Mouse (Mus musculus) forebrain, embryonic 16.5 days (tissue): ENCODE results near the gene Gm21976. TPM values are rescaled to one million over a fixed set of nuclear protein-coding genes. Genes with fewer than 3 reads are reported as not detected.

ENCODE experiments used
- ATAC-seq: fragments of 200-750 bp; cut with Nextera tagmentation; 2 replicates; pipeline ENCODE4 v1.8.0; 2017; ENCODE audit warnings: mild to moderate bottlenecking, moderate library complexity
- H3K27ac ChIP-seq: fragments of 300-500 bp; sonication (generic); 2 replicates; pipeline ENCODE4 v1.5.1; 2014; ENCODE audit warnings: low read length, control low read depth
- H3K27me3 ChIP-seq: fragments of 300-500 bp; sonication (generic); replicated peaks from 2 replicates; pipeline ENCODE4 v1.6.1; 2014; ENCODE audit warnings: low read length; ENCODE audit not compliant: control insufficient read depth, insufficient read depth
- H3K36me3 ChIP-seq: fragments of 300-500 bp; sonication (generic); 2 replicates; pipeline ENCODE4 v1.6.1; 2014; ENCODE audit not compliant: control insufficient read depth, insufficient read depth
- H3K4me1 ChIP-seq: fragments of 300-500 bp; sonication (generic); replicated peaks from 2 replicates; pipeline ENCODE4 v1.6.1; 2014; ENCODE audit warnings: low read length; ENCODE audit not compliant: control insufficient read depth, insufficient read depth
- H3K4me2 ChIP-seq: fragments of 300-500 bp; sonication (generic); 2 replicates; pipeline ENCODE4 v1.6.1; 2014; ENCODE audit warnings: mild to moderate bottlenecking, low read length, control low read depth
- H3K4me3 ChIP-seq: fragments of 300-500 bp; sonication (generic); replicated peaks from 2 replicates; pipeline ENCODE4 v1.5.1; 2014; ENCODE audit warnings: mild to moderate bottlenecking, low read length, control low read depth
- H3K9ac ChIP-seq: fragments of 300-500 bp; sonication (generic); replicated peaks from 2 replicates; pipeline ENCODE4 v1.6.1; 2014; ENCODE audit warnings: low read depth, low read length, control low read depth
- H3K9me3 ChIP-seq: fragments of 300-500 bp; sonication (generic); 2 replicates; pipeline ENCODE4 v1.6.1; 2016; ENCODE audit warnings: low read length; ENCODE audit not compliant: control insufficient read depth
- WGBS: fragments of 180-500 bp; shearing (Covaris S2); extraction: QIAGEN DNeasy Blood & Tissue Kit; methylation state at CpG from one replicate; pipeline ENCODE4 v1.1.7; 2014; 5-methylcytosine and 5-hydroxymethylcytosine counted together
- polyA plus RNA-seq: library from polyadenylated mRNA; unstranded; fragments of >200 nt; fragmentation: Nextera tagmentation; extraction: Ambion mirVana; gene quantifications from 2 replicates; pipeline ENCODE4 v1.2.1, GENCODE M21; 2015

Gm21976 gene
- not detected in 2 replicates for polyA plus RNA-seq

GRCm38 (mm10) chr13:98279686-98280085, at the start of gene Gm21976:
Gene Gm21976 (plus strand): TSS chr13:98279887.
- 85% methylated on average over 5 of the region's 5 CpGs for WGBS
- no peak for ATAC-seq
- H3K9ac ChIP-seq: no peak within 1 kb of the TSS

DNA sequence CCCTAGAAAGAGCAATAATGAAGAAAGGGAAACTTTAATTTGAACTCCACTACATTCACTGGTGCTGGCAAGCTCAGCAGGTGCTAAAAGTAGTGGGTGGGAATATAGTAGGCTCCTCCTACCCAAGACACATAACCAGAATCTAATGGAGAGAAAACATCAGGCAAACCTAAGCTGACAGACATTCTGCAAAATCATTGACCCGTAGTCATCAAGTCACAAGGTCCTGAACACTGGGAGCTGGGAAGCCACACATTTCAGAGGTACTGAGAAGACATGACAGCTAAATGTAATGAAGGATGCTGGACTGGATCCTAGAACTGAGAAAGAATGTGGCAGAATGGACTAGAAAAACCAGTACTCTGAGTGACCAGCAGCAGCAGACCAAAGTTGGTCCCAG, 49.2 kb upstream of the Gm21976 start:
- H3K27me3 ChIP-seq: no peaks in the 10 kb centered on the region
- H3K9me3 ChIP-seq: no peaks in the 10 kb centered on the region
- no peak for ATAC-seq
- no peak overlapping the region for H3K4me2 ChIP-seq
- no peaks in the 10 kb centered on the region for H3K4me1 ChIP-seq
- H3K4me3 ChIP-seq: no peak overlapping the region
- WGBS: 92% methylated on average over 1 of the region's 1 CpGs
- no peaks in the 10 kb centered on the region for H3K36me3 ChIP-seq
- no peak overlapping the region for H3K27ac ChIP-seq
- H3K9ac ChIP-seq: no peak overlapping the region

More at GRCm38 (mm10) chr13:98279686-98280085, at the start of gene Gm21976:
- Histone ChIP-seq H3K36me3 (no peaks in the 10 kb centered on the region), H3K4me3 (no peak within 1 kb of the TSS), H3K4me2 (no peak within 1 kb of the TSS), H3K27ac (no peak within 1 kb of the TSS), H3K9me3 (no peaks in the 10 kb centered on the region), H3K27me3 (no peaks in the 10 kb centered on the region), H3K4me1 (no peaks in the 10 kb centered on the region)

DNA sequence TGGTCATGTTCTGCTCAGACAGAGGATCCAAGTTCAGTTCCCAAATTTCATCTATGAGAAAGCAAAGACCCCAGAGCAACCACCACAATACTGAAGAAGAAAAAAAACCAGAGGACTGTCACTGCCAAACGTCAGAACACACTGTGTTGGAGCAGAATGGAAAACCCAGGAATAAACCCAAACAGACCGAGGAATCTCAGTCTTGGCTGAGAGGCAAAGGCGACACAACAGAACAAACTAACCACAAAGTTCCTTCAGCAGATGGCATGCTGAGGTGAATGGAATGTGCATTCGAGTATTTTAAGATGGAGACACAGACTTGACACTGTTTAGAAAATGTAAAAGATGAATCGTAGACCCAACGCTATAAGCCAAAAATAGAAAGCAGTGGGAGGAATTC, 44.2 kb upstream of the Gm21976 start:
- ATAC-seq: no peak
- WGBS: 74% methylated on average over 6 of the region's 6 CpGs

DNA sequence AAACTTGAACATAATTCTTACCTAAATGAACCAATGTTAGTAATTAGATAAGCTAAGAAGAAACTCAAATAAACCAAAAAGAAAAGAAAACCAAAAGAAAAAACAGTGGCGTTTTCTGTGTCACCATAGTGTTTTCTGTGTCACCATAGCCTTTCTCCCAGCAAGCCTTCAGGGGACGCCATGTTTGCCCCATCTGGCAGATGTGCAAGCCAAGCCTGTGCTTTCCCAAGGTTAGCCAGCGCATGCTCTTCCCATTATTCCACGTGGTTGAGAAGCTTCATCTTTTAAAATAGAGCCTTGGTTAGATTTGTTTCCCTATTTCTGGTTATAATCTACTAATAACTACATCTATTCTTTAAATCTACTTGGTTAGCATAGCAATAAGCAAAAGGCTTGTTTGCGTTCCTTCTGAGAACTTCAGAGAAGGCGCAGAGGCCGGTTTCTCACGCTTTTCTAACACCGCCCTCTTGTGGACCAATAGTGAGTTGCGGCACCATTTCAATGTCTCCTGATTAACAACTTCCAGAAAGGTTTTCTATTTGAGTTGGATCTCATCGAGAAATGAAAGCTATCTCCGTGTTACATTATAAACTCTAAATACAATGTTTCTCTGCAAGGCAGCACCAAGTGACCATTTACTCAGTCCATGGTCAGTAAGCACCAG, 39.6 kb upstream of the Gm21976 start:
- no peaks in the 10 kb centered on the region for H3K27me3 ChIP-seq
- no peaks in the 10 kb centered on the region for H3K9me3 ChIP-seq
- no peak for ATAC-seq
- no peak overlapping the region for H3K27ac ChIP-seq
- 16% methylated on average over 12 of the region's 12 CpGs for WGBS
- no peak overlapping the region for H3K9ac ChIP-seq
- no peaks in the 10 kb centered on the region for H3K4me1 ChIP-seq
- no peak overlapping the region for H3K4me2 ChIP-seq
- H3K4me3 ChIP-seq: no peak overlapping the region
- H3K36me3 ChIP-seq: no peaks in the 10 kb centered on the region

More for the DNA sequence above, 44.2 kb upstream of the Gm21976 start:
- Histone ChIP-seq H3K27me3 (no peaks in the 10 kb centered on the region), H3K4me2 (no peak overlapping the region), H3K4me3 (no peak overlapping the region), H3K36me3 (no peaks in the 10 kb centered on the region), H3K4me1 (no peaks in the 10 kb centered on the region), H3K9ac (no peak overlapping the region), H3K9me3 (no peaks in the 10 kb centered on the region), H3K27ac (no peak overlapping the region)

DNA sequence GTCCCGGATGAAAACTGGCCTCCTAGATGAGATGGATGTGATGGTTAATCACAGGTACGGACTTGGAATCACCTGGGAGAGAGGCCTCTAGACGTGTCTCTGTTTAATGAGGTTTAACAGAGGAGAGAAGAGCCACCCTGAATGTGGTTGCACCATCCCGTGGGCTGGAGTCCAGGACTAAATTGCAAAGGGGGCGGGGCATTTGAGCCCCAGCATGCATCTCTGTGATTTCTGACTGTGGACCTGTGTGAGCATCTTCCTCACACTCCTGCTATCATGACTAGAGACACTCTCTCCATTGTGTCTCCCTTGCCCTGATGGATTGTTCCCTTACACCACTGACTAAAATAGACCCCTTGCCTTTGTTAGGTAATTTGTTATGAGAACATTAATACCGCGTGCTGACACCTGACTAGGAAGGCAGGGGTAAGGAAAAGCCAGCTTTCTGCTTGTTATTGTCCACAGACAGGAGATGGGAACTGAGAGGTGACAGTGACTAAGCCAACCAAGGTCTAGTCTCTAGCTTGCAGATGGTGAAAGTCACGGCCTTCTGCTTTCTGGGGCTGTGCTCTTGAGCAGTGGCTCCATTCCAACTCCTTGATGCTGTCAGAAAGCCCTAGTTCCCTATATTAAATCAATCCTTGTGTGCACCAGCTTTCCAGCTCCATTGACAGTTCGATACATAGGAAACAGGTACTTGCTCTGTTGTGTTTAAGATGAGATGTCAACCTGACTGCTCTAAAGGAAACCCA, 38.0 kb upstream of the Gm21976 start:
- Histone ChIP-seq H3K4me1 (no peaks in the 10 kb centered on the region), H3K36me3 (no peaks in the 10 kb centered on the region), H3K4me3 (no peak overlapping the region), H3K9me3 (no peaks in the 10 kb centered on the region), H3K9ac (no peak overlapping the region), H3K27me3 (no peaks in the 10 kb centered on the region), H3K27ac (no peak overlapping the region), H3K4me2 (no peak overlapping the region)
- no peak for ATAC-seq
- WGBS: 78% methylated on average over 9 of the region's 9 CpGs

DNA sequence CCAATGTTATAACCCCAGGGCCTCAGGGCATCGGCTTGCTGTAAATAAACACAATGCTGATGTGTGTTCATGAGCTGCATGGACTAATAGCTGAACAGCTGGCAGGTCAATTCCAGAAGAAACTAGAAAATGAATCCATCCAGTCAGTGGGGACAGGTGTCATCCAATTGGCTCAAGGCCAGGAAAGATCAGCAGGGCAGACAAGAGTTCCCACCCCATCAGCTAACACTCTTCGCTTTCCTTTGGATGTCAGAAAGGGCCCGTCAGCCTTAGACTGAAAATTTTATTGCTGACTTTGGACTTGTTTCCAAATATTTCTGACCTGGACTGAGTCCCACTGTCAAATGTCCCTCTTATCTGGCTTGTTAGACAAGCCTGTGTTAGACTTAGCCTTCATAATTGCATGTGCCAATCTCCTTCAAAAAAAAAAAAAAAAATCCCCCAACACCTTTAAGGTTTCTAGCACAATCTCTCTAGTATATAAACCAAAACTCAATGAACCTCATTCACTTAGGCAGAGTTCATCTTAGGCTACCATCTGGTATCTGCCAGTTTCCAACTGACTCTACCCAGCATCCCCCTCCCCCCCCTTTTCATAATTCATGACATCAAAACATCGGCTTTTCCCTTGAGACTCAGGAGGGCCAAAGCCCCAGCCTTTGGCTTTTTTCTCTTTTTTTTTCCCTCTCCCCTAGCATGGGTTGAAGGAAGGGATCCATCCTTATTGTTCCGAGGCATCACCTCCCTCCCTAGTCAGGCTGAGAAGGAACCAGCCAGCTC, 34.9 kb upstream of the Gm21976 start:
- H3K36me3 ChIP-seq: peaks cover 9% of the 10 kb centered on the region; the same call in 1 of the 2 replicates
- no peaks in the 10 kb centered on the region for H3K9me3 ChIP-seq
- H3K4me2 ChIP-seq: no peak overlapping the region
- no peak overlapping the region for H3K4me3 ChIP-seq
- H3K27me3 ChIP-seq: no peaks in the 10 kb centered on the region
- no peak overlapping the region for H3K9ac ChIP-seq
- no peak overlapping the region for H3K27ac ChIP-seq
- H3K4me1 ChIP-seq: no peaks in the 10 kb centered on the region
- no peak for ATAC-seq
- 62% methylated on average over 4 of the region's 5 CpGs for WGBS

DNA sequence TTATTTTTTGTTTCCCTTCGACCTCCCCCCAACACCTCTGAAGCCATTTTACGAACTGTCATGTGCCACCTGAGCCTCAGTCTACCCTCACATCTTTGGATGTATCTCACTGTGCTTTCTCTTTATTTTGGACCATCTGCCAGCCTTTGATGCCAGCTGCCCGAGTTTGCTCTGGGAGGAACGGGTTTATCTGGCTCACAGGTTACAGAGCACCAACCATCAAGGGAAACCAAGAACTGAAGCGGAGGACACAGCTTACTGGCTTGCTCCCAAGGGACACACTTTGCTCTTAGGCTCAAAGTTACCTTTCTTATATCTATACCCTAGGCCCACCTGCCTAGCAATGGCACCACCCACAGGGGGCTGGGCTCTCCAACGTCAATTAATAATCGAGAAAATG, 34.3 kb upstream of the Gm21976 start:
- Histone ChIP-seq H3K36me3 (peaks cover 11% of the 10 kb centered on the region; the same call in 1 of the 2 replicates), H3K4me1 (no peaks in the 10 kb centered on the region), H3K9ac (no peak overlapping the region), H3K4me3 (no peak overlapping the region), H3K27me3 (no peaks in the 10 kb centered on the region), H3K4me2 (no peak overlapping the region), H3K9me3 (no peaks in the 10 kb centered on the region), H3K27ac (no peak overlapping the region)
- WGBS: 66% methylated on average over 7 of the region's 7 CpGs
- ATAC-seq: no peak

DNA sequence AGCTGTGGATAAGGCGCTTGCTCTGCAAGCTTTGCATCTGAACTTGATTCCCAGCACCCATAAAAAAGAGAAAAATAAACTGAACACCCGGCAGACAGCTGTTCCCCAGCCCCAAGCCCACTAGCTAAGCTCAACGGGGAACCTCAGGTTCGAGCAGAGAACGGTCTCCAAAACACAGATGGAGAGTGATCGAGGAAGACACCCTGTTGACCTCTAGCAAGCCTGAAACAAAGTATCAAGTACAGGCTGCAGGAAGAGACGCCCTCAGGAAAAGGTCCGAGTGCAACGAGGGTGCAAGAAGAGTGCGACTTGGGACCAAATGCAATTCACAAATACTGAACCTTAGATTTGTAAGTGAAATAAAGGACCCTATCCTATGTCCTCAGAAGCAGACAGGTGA, 30.1 kb upstream of the Gm21976 start:
- peaks cover 32% of the 10 kb centered on the region for H3K36me3 ChIP-seq
- no peak overlapping the region for H3K4me3 ChIP-seq
- no peak for ATAC-seq
- H3K27me3 ChIP-seq: no peaks in the 10 kb centered on the region
- H3K4me2 ChIP-seq: no peak overlapping the region
- H3K4me1 ChIP-seq: no peaks in the 10 kb centered on the region
- no peak overlapping the region for H3K9ac ChIP-seq
- 91% methylated on average over 10 of the region's 10 CpGs for WGBS
- H3K9me3 ChIP-seq: no peaks in the 10 kb centered on the region
- no peak overlapping the region for H3K27ac ChIP-seq

GRCm38 (mm10) chr13:98254921-98255320, 24.8 kb upstream of the Gm21976 start:
- Histone ChIP-seq H3K4me3 (no peak overlapping the region), H3K4me2 (no peak overlapping the region), H3K27ac (no peak overlapping the region), H3K9ac (no peak overlapping the region), H3K36me3 (peaks cover 46% of the 10 kb centered on the region), H3K9me3 (no peaks in the 10 kb centered on the region), H3K4me1 (no peaks in the 10 kb centered on the region), H3K27me3 (no peaks in the 10 kb centered on the region)
- 77% methylated on average over 9 of the region's 9 CpGs for WGBS
- ATAC-seq: no peak
